Mouse (Mus musculus) lung, adult 2 months (tissue): ENCODE results near the gene Katna1. TPM values are rescaled to one million over a fixed set of nuclear protein-coding genes. Genes with fewer than 3 reads are reported as not detected.
A peak's percentile ranks its signal among the peaks of the same experiment; 100 is the strongest.

Experiments used
- DNase-seq: peaks from one replicate; pipeline ENCODE4 v3.0.0; 2022
- H3K4me1 ChIP-seq: fragments of 200-500 bp; 2 replicates; pipeline ENCODE4 v1.6.1; 2011; ENCODE audit warnings: low read length; ENCODE audit not compliant: control insufficient read depth, insufficient read depth
- H3K4me3 ChIP-seq: fragments of 200-500 bp; replicated peaks from 2 replicates; pipeline ENCODE3; 2011; ENCODE audit warnings: low read depth, mild to moderate bottlenecking, control low read depth, low read length; ENCODE audit errors: extremely low read depth
- CTCF ChIP-seq: fragments of 200-500 bp; IDR thresholded peaks from 2 replicates; pipeline ENCODE4 v1.5.1; 2011; ENCODE audit warnings: mild to moderate bottlenecking, low read length, control low read depth; ENCODE audit not compliant: insufficient read depth
- POLR2A ChIP-seq: fragments of 200-500 bp; IDR thresholded peaks from 2 replicates; pipeline ENCODE4 v1.6.1; 2011; ENCODE audit warnings: low read depth, mild to moderate bottlenecking, control low read depth, low read length, borderline replicate concordance; ENCODE audit errors: extremely low read depth
- WGBS: fragments of 180-500 bp; shearing (Covaris S2); methylation state at CpG from one replicate; pipeline ENCODE4 v1.1.7; 2018; 5-methylcytosine and 5-hydroxymethylcytosine counted together
- polyA plus RNA-seq: library from polyadenylated mRNA; depleted of rRNA; stranded (reverse); fragments of >200 nt; gene quantifications from 2 replicates; pipeline ENCODE4 v1.2.3, GENCODE M21; 2012; rRNA removed

Gene Katna1
- 2.0 and 4.6 TPM in 2 replicates for polyA plus RNA-seq

- under 1% methylated on average over 49 of the region's 49 CpGs for WGBS
- DNase-seq: peak; percentile 89
- peaks cover 2% of the 10 kb centered on the region; the same call in 1 of the 2 replicates for H3K4me1 ChIP-seq
- peak within 1 kb of the TSS; percentile 91 for H3K4me3 ChIP-seq
- TF ChIP-seq CTCF (no peak), POLR2A (peak; percentile 68; the same call in 1 of the 2 replicates)
Observed at GRCm38 (mm10) chr10:7725751-7726500, at the start of gene Katna1. Gene Katna1, plus strand, starts transcription at chr10:7726000.

- under 1% methylated on average over 65 of the region's 65 CpGs for WGBS
- H3K4me1 ChIP-seq: peaks cover 9% of the 10 kb centered on the region; the same call in 1 of the 2 replicates
- DNase-seq: peak; percentile 90
- TF ChIP-seq POLR2A (peak; percentile 54; the same call in 1 of the 2 replicates), CTCF (no peak)
- peak within 1 kb of the TSS; percentile 99 for H3K4me3 ChIP-seq
Observed at GRCm38 (mm10) chr10:7680731-7681301, 45.0 kb upstream of the Katna1 start, which contains the start of the genes Pcmt1 and Lats1. Gene Pcmt1, minus strand, starts transcription at chr10:7681136. Gene Lats1, plus strand, starts transcription at chr10:7681214.

- H3K4me1 ChIP-seq: peaks cover 9% of the 10 kb centered on the region; the same call in 1 of the 2 replicates
- TF ChIP-seq POLR2A (no peak), CTCF (no peak)
- H3K4me3 ChIP-seq: peak overlapping the region; percentile 99
- DNase-seq: peak; percentile 77
- WGBS: under 1% methylated on average over 60 of the region's 64 CpGs
Observed at GRCm38 (mm10) chr10:7681343-7682025, 44.3 kb upstream of the Katna1 start.

- 26% methylated on average over 3 of the region's 3 CpGs for WGBS
- Histone ChIP-seq H3K4me3 (no peak overlapping the region), H3K4me1 (peaks cover 9% of the 10 kb centered on the region; the same call in 1 of the 2 replicates)
- no peak for DNase-seq
- TF ChIP-seq CTCF: no peak
- no peak for TF ChIP-seq POLR2A
Observed at GRCm38 (mm10) chr10:7682249-7682648, 43.6 kb upstream of the Katna1 start.

- TF ChIP-seq POLR2A: no peak
- 81% methylated on average over 6 of the region's 6 CpGs for WGBS
- H3K4me1 ChIP-seq: peaks cover 3% of the 10 kb centered on the region; the same call in 1 of the 2 replicates
Observed at GRCm38 (mm10) chr10:7686902-7687301, 38.9 kb upstream of the Katna1 start.

GRCm38 (mm10) chr10:7695286-7695685 is 30.5 kb upstream of the Katna1 start:
- TF ChIP-seq POLR2A (no peak), CTCF (no peak)
- DNase-seq: no peak
- no peak overlapping the region for H3K4me3 ChIP-seq

More at GRCm38 (mm10) chr10:7686902-7687301, 38.9 kb upstream of the Katna1 start:
- DNase-seq: no peak
- H3K4me3 ChIP-seq: no peak overlapping the region

GRCm38 (mm10) chr10:7700120-7700519 is 25.7 kb upstream of the Katna1 start:
- WGBS: 59% methylated on average over 3 of the region's 3 CpGs
- no peak for DNase-seq
- TF ChIP-seq CTCF: no peak
- TF ChIP-seq POLR2A: no peak
- H3K4me1 ChIP-seq: no peaks in the 10 kb centered on the region
- H3K4me3 ChIP-seq: no peak overlapping the region

More at GRCm38 (mm10) chr10:7695286-7695685, 30.5 kb upstream of the Katna1 start:
- H3K4me1 ChIP-seq: no peaks in the 10 kb centered on the region

GRCm38 (mm10) chr10:7702586-7702985 is 23.2 kb upstream of the Katna1 start:
- H3K4me1 ChIP-seq: no peaks in the 10 kb centered on the region
- TF ChIP-seq POLR2A: no peak
- TF ChIP-seq CTCF: no peak
- 95% methylated on average over 6 of the region's 6 CpGs for WGBS
- H3K4me3 ChIP-seq: no peak overlapping the region
- DNase-seq: no peak

GRCm38 (mm10) chr10:7710121-7710520 is 15.7 kb upstream of the Katna1 start:
- H3K4me3 ChIP-seq: no peak overlapping the region
- WGBS: 87% methylated on average over 5 of the region's 5 CpGs
- TF ChIP-seq POLR2A (no peak), CTCF (no peak)
- no peaks in the 10 kb centered on the region for H3K4me1 ChIP-seq
- no peak for DNase-seq
